Mouse (Mus musculus): ENCODE results near the gene B430306N03Rik.
"Not testable (repeated sequence)": the region's sequence is repeated elsewhere in the genome, so short reads cannot be mapped to it uniquely, and the experiment has no call there.

The B430306N03Rik gene

DNA sequence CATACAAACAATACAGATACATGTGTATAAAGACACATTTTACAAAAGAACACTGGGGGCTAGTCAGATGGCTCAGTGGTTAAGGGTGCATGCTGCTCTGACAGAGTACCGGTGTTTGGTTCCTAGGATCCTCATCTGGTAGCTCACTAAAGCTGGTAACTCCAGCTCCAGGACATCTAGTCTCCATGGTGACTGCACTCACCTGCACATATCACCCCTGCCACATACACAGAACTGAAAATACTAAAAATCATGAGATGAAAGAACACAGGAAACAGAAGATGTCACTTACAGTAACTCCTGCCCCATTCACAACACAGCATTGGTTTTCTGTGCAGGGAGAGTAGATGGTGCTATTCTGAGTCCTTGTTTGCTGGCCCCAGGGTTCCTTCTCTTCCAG lies 2.7 kb downstream of the B430306N03Rik start:
- no peak for DNase-seq

- DNase-seq = no peak
These were observed 5.3 kb downstream of the B430306N03Rik start for GRCm38 (mm10) chr17:48321279-48321678.

DNA sequence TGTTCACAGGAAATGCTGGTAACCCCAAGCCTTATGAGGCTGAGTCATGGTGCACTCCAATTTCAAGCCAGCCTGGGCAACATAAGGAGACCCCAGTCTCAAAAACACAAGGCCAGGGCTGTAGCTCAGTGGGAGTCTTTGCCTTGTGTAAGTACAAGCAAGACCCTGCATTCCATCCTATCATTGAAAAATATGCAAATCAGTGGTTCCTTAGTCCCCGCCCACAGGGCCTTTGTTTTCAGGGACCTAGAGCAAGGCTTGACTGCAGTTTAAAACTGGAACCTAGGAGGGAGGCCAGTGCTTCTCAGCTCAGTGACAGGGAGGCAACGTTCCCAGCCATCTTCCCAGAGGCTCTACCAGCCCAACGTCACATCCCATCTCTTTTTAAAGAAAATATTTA lies 7.3 kb downstream of the B430306N03Rik start:
- DNase-seq = peak; percentile 30

GRCm38 (mm10) chr17:48324258-48324657 lies 8.3 kb downstream of the B430306N03Rik start:
- peak; percentile 36 for DNase-seq

- DNase-seq = no peak
These were observed 9.2 kb downstream of the B430306N03Rik start for GRCm38 (mm10) chr17:48325093-48325492.

- no peak for DNase-seq
These were observed 9.7 kb downstream of the B430306N03Rik start for GRCm38 (mm10) chr17:48325638-48326037.

DNA sequence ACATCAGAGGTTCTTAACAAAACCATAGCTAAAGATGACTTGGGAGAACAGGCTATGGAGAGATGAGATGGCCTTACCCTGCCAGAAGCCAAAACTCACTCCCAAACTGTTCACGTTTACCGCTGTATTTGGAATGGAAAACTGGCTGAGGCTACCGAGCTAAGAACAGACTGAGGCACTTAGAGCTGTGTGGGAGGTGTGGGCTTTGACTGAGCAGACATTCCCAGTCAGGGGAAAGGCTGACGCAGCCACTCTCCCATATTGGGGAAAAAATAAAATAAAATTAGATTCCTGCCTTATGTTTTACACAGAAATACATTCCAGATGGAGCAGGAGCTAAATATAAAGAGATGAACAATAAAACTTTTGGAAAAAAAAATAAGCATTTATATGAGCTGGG lies 10.7 kb downstream of the B430306N03Rik start:
- DNase-seq = no peak

DNA sequence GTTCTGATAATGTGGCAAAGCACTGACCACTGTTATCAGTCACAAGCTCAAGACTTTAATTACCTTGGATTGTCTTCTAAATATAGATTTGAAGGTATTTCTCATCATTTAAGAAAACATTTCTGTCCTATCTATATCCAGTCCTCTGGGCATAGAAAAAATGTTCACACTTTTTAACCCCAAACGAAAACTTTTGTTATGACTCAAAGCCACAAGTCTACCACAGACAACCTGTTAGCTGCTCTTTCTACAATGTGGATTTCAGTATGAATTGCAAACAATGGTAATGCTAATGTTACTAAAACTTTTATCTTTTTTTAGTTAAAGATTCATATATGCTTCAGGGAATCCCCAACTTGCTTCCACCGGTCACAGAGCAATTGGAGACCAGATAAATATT lies 16.6 kb downstream of the B430306N03Rik start:
- DNase-seq = no peak

DNA sequence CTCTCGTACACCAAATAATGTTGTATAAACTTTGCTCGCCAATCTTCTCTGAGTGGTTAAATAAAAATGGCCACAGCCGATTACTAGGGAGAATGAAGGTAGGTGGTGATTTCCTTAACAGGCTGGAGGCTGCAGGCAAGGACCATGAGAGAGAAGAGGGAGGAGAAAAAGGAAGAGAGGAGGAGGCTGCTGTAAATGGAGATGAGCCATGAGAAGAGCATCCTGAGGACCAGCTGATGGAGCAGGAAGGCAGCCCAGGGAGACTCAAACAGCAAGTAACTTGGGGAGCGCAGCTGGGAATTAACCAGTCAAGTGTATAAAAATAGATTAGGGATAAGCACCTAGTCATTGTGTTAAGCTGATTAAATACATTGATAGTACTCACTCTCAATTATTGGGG lies 18.2 kb downstream of the B430306N03Rik start:
- no peak for DNase-seq

- DNase-seq = peak; percentile 89
These were observed 20.9 kb downstream of the B430306N03Rik start for GRCm38 (mm10) chr17:48336857-48337256.

DNA sequence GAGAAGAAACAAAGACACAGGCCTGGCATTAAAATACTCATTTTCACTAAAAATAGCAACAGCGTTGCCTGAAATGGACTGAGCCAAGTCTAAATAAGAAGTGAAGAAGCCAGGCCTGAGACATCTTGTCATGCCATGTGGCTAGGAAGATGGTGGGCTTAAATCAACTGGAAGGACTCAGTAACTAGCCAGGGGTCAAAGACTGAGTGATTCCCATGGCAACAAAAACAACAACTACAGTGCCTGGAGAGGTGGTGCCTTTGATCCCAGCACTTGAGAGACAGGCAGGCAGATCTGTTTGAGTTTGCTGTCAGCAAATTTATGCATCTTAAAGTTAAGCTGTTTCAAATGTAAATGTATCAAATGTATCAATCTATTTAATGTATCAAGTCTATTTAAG lies 24.3 kb downstream of the B430306N03Rik start:
- DNase-seq = no peak

GRCm38 (mm10) chr17:48341947-48342346 lies 26.0 kb downstream of the B430306N03Rik start:
- DNase-seq = no peak

DNA sequence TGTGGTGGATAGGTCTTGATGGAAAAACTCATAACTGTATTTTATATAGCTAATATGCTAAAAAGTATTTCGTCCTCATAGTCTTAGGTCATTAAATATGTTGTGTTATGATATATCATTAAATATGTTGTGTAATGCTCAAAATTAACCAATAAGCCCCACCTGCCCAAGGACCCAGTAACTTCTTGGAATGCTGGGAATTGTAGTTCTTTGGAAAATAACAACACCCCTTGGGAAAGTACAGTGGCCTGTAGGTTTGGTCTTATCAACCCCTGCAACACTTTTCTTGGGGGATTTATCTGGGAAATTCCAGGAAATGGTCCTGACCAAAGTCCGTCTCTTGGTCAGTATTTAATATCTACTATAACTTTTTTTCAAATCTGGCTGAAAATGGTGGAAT lies 27.1 kb downstream of the B430306N03Rik start:
- DNase-seq = no peak

DNA sequence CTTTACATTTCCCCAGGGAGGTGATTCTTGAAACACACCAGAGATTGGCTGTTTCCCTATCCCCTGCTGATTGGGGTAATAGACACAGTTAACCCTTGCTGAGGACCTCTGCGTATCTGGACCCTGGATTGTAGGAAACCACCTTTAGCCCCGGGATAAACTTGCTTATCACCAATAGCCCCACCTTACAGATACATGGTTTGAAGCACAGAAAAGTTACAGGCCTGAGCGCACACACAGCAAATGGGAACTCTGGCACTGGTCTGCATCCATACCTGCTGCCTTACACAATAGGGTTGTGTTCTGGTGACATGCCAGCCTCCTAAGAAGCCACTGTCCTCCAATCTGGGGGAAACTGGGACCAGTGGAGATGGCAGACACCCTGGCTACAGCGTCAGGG lies 29.9 kb downstream of the B430306N03Rik start:
- no peak for DNase-seq

- no peak for DNase-seq
These were observed 30.3 kb downstream of the B430306N03Rik start, which contains the start of gene Trem2 for GRCm38 (mm10) chr17:48346231-48346630. Trem2 (plus strand) TSS chr17:48346401.

DNA sequence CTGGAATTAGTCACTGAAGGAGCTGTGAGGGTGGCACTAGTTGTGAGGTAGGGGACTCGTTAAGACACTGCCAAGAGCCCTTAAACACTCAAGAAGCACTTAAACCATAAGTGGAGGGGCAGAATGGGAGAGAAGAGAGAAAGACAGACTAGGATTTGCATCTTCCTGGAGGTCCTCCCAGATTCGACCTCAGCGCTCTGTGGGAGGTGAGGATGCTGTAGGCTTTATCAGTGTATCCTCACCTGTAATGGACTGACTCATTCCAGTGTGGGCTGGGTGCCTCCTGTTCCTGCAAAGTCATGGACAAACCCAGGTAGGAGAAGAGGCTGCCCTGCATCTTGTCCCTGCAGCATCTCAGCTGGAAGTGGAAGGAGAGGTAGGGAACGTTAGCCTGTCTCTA lies 30.9 kb downstream of the B430306N03Rik start:
- DNase-seq = no peak

DNA sequence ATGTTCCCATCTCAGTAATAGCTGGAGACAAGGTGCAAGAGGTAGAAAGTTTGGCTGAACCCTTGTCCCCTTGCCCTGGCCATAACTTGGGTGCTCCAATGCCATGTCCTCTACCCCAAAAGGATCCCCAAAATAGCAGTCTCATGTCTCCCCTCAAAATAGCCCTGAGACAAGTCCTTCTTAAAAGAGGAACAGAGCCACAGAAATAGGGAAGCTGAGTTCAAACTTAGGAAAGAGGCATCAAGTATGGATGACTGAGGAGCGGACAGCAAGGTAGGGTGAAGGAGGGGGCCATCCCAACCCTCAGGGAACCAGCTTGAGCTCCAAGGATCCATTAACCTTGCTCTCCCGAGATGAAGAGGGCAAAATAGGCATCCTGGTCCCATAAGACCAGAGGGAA lies 31.3 kb downstream of the B430306N03Rik start:
- no peak for DNase-seq

DNA sequence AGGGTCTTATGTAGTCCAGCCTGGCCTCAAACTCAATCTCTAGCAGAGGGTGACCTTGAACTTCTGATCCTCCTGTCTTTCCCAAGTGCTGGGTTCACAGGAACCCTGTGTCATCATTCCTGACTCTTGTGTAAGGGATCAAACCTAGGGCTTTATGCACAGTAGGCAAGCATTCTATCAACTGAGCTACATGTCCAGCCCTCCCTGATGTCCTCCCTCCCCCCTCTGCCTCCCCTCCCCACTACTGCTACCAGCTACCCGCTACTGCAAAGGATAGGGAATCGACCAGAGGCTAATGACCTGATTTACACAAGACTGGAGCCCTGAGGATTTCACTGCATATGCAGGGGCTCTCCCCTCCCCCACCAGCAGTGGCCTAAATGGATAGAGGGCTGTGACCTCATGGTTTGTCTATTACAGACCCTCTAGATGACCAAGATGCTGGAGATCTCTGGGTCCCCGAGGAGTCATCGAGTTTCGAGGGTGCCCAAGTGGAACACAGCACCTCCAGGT lies 34.8 kb downstream of the B430306N03Rik start:
- DNase-seq = no peak

- not testable (repeated sequence) for DNase-seq
These were observed 37.0 kb downstream of the B430306N03Rik start for GRCm38 (mm10) chr17:48352976-48353375.

GRCm38 (mm10) chr17:48355822-48356221 lies 39.9 kb downstream of the B430306N03Rik start:
- no peak for DNase-seq

DNA sequence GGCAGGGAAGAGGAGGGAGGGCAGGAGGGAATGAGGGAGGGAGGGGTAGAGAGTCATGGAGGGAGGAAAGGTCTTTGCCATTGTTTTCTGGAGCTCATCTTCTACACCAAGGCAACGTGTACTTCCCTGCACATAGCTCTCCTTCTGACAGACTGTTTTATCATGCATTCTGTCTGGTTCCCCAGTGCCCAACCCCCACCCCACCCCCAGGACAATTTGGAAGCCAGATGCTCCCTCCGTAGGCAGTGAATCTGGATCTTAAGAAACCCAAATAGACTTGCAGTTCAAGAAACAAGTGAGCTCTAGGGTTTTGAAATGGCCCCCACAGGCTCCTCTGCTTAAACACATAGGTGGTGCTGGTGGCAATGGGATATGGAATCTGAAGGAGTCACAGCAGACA lies 42.0 kb downstream of the B430306N03Rik start:
- no peak for DNase-seq

GRCm38 (mm10) chr17:48359616-48360015 lies 43.7 kb downstream of the B430306N03Rik start, which contains the start of gene Treml1:
Treml1 (plus strand) TSS chr17:48359916.
- DNase-seq = no peak

DNA sequence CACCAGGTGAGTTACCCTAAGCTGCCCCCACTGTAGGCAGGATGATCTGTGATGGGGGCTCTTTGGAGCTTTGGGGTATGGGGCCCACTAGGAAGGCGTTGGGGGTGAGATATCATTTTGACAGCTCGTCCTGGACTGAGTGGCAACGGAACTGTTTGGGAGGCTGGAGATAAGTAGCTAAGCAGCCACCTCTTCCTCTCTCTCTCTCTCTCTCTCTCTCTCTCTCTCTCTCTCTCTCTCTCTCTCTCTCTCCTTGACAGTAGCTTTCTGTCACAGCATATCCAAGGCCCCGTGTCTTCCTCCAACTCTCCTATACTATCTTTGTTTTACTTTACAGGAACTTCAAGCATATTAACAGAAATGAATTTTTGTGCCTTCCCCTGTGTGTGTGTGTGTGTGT lies 44.5 kb downstream of the B430306N03Rik start:
- DNase-seq = peak; percentile 40

DNA sequence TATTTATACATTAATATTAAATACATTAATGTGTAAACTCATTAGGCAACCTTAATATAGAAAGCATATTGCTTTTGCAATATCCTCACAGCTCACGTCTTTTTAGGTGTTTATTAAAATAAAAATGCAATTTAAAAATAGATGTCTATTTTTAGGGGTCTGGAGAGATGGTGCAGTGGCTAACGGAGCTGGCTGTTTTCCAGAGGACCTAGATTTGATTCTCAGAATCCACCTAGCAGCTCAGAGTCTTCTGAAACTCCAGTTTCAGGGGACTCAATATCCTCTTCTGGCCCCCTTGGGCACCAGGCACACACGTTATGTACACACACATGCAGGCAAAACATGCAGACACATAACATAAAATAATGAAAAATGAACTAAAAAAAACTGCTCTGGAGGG lies 46.4 kb downstream of the B430306N03Rik start:
- no peak for DNase-seq

- DNase-seq = no peak
These were observed 47.0 kb downstream of the B430306N03Rik start for GRCm38 (mm10) chr17:48362966-48363365.
